Mouse (Mus musculus): ENCODE results near the gene Diaph3. TPM values are rescaled to one million over a fixed set of nuclear protein-coding genes. Genes with fewer than 3 reads are reported as not detected.

Gene Diaph3
- polyA plus RNA-seq, 1 experiment from 2014 or later, result 13.1 TPM

GRCm38 (mm10) chr14:86898898-86899297 lies 242.1 kb downstream of the Diaph3 start:
- no peaks in the 10 kb centered on the region for H3K27me3 ChIP-seq
- H3K4me2 ChIP-seq, result no peak overlapping the region
- no peak overlapping the region for H3K4me3 ChIP-seq (replicated peaks)
- no peaks in the 10 kb centered on the region for H3K9me3 ChIP-seq (replicated peaks)
- H3K27ac ChIP-seq, result no peak overlapping the region
- ATAC-seq (replicated peaks; ENCODE audit: low FRiP score), result no peak
- no peaks in the 10 kb centered on the region for H3K4me1 ChIP-seq
- H3K36me3 ChIP-seq, result peaks cover 7% of the 10 kb centered on the region; the same call in 1 of the 2 replicates
- no peak overlapping the region for H3K9ac ChIP-seq

- Histone ChIP-seq H3K27me3 (no peaks in the 10 kb centered on the region), H3K9ac (no peak overlapping the region), H3K9me3 (replicated peaks) (no peaks in the 10 kb centered on the region), H3K36me3 (peaks cover 4% of the 10 kb centered on the region; the same call in 1 of the 2 replicates), H3K4me2 (no peak overlapping the region), H3K27ac (no peak overlapping the region), H3K4me3 (replicated peaks) (no peak overlapping the region), H3K4me1 (no peaks in the 10 kb centered on the region)
- WGBS, result 81% methylated on average over 3 of the region's 3 CpGs
- no peak for ATAC-seq (replicated peaks; ENCODE audit: low FRiP score)
Observed at GRCm38 (mm10) chr14:86889070-86889804, 251.8 kb downstream of the Diaph3 start.

- WGBS, result 64% methylated on average over 5 of the region's 5 CpGs
- Histone ChIP-seq H3K4me1 (no peaks in the 10 kb centered on the region), H3K4me3 (replicated peaks) (no peak overlapping the region), H3K27ac (no peak overlapping the region), H3K9me3 (replicated peaks) (no peaks in the 10 kb centered on the region), H3K9ac (no peak overlapping the region), H3K36me3 (no peaks in the 10 kb centered on the region), H3K4me2 (no peak overlapping the region), H3K27me3 (no peaks in the 10 kb centered on the region)
- ATAC-seq (replicated peaks; ENCODE audit: low FRiP score), result no peak
Observed at GRCm38 (mm10) chr14:86885417-86886098, 255.5 kb downstream of the Diaph3 start.

- 92% methylated on average over 5 of the region's 5 CpGs for WGBS
Observed at GRCm38 (mm10) chr14:86869536-86869935, 271.5 kb downstream of the Diaph3 start.

GRCm38 (mm10) chr14:86867143-86867542 lies 273.9 kb downstream of the Diaph3 start:
- H3K27me3 ChIP-seq, result no peaks in the 10 kb centered on the region
- 86% methylated on average over 3 of the region's 3 CpGs for WGBS
- H3K4me3 ChIP-seq (replicated peaks), result no peak overlapping the region
- H3K4me2 ChIP-seq, result no peak overlapping the region
- H3K9me3 ChIP-seq (replicated peaks), result no peaks in the 10 kb centered on the region
- H3K36me3 ChIP-seq, result no peaks in the 10 kb centered on the region
- no peaks in the 10 kb centered on the region for H3K4me1 ChIP-seq
- no peak overlapping the region for H3K27ac ChIP-seq
- H3K9ac ChIP-seq, result no peak overlapping the region
- no peak for ATAC-seq (replicated peaks; ENCODE audit: low FRiP score)

More at GRCm38 (mm10) chr14:86869536-86869935, 271.5 kb downstream of the Diaph3 start:
- Histone ChIP-seq H3K36me3 (no peaks in the 10 kb centered on the region), H3K4me3 (replicated peaks) (no peak overlapping the region), H3K4me1 (no peaks in the 10 kb centered on the region), H3K9me3 (replicated peaks) (no peaks in the 10 kb centered on the region), H3K9ac (no peak overlapping the region), H3K4me2 (no peak overlapping the region), H3K27me3 (no peaks in the 10 kb centered on the region), H3K27ac (no peak overlapping the region)
- ATAC-seq (replicated peaks; ENCODE audit: low FRiP score), result 0 out of 2 replicates have a peak, but pooled peaks have one; percentile 12

- H3K27me3 ChIP-seq, result no peaks in the 10 kb centered on the region
- H3K9me3 ChIP-seq (replicated peaks), result no peaks in the 10 kb centered on the region
- H3K4me1 ChIP-seq, result no peaks in the 10 kb centered on the region
- H3K9ac ChIP-seq, result no peak overlapping the region
- H3K36me3 ChIP-seq, result no peaks in the 10 kb centered on the region
- no peak for ATAC-seq (replicated peaks; ENCODE audit: low FRiP score)
- no peak overlapping the region for H3K27ac ChIP-seq
- no peak overlapping the region for H3K4me3 ChIP-seq (replicated peaks)
- WGBS, result 80% methylated on average over 3 of the region's 3 CpGs
- no peak overlapping the region for H3K4me2 ChIP-seq
Observed at GRCm38 (mm10) chr14:86864053-86864452, 277.0 kb downstream of the Diaph3 start.

GRCm38 (mm10) chr14:86861277-86861946 lies 279.6 kb downstream of the Diaph3 start:
- no peak overlapping the region for H3K9ac ChIP-seq
- no peaks in the 10 kb centered on the region for H3K4me1 ChIP-seq
- WGBS, result 79% methylated on average over 11 of the region's 11 CpGs
- H3K27me3 ChIP-seq, result no peaks in the 10 kb centered on the region
- no peak for ATAC-seq (replicated peaks; ENCODE audit: low FRiP score)
- H3K4me2 ChIP-seq, result no peak overlapping the region
- no peak overlapping the region for H3K27ac ChIP-seq
- H3K36me3 ChIP-seq, result no peaks in the 10 kb centered on the region
- H3K4me3 ChIP-seq (replicated peaks), result no peak overlapping the region
- H3K9me3 ChIP-seq (replicated peaks), result no peaks in the 10 kb centered on the region

GRCm38 (mm10) chr14:86847154-86847810 lies 293.8 kb downstream of the Diaph3 start:
- no peak overlapping the region for H3K9ac ChIP-seq
- WGBS, result 80% methylated on average over 4 of the region's 4 CpGs

GRCm38 (mm10) chr14:86844075-86844474 lies 297.0 kb downstream of the Diaph3 start:
- 87% methylated on average over 3 of the region's 3 CpGs for WGBS
- H3K27me3 ChIP-seq, result no peaks in the 10 kb centered on the region

More at GRCm38 (mm10) chr14:86847154-86847810, 293.8 kb downstream of the Diaph3 start:
- Histone ChIP-seq H3K9me3 (replicated peaks) (no peaks in the 10 kb centered on the region), H3K4me3 (replicated peaks) (no peak overlapping the region), H3K4me1 (no peaks in the 10 kb centered on the region), H3K4me2 (no peak overlapping the region), H3K27ac (no peak overlapping the region), H3K36me3 (no peaks in the 10 kb centered on the region), H3K27me3 (no peaks in the 10 kb centered on the region)
- ATAC-seq (replicated peaks; ENCODE audit: low FRiP score), result no peak

GRCm38 (mm10) chr14:86837642-86838041 lies 303.4 kb downstream of the Diaph3 start:
- no peak overlapping the region for H3K4me2 ChIP-seq
- no peak for ATAC-seq (replicated peaks; ENCODE audit: low FRiP score)
- no peak overlapping the region for H3K27ac ChIP-seq
- H3K27me3 ChIP-seq, result no peaks in the 10 kb centered on the region
- H3K4me1 ChIP-seq, result no peaks in the 10 kb centered on the region
- H3K9ac ChIP-seq, result no peak overlapping the region
- WGBS, result 65% methylated on average over 2 of the region's 2 CpGs
- no peaks in the 10 kb centered on the region for H3K9me3 ChIP-seq (replicated peaks)
- H3K4me3 ChIP-seq (replicated peaks), result no peak overlapping the region
- H3K36me3 ChIP-seq, result no peaks in the 10 kb centered on the region

More at GRCm38 (mm10) chr14:86844075-86844474, 297.0 kb downstream of the Diaph3 start:
- Histone ChIP-seq H3K4me1 (no peaks in the 10 kb centered on the region), H3K4me2 (no peak overlapping the region), H3K9ac (no peak overlapping the region), H3K9me3 (replicated peaks) (no peaks in the 10 kb centered on the region), H3K36me3 (no peaks in the 10 kb centered on the region), H3K27ac (no peak overlapping the region), H3K4me3 (replicated peaks) (no peak overlapping the region)
- no peak for ATAC-seq (replicated peaks; ENCODE audit: low FRiP score)

- Histone ChIP-seq H3K4me3 (replicated peaks) (no peak overlapping the region), H3K27me3 (no peaks in the 10 kb centered on the region), H3K4me1 (no peaks in the 10 kb centered on the region), H3K36me3 (no peaks in the 10 kb centered on the region), H3K9ac (no peak overlapping the region), H3K27ac (no peak overlapping the region), H3K9me3 (replicated peaks) (no peaks in the 10 kb centered on the region), H3K4me2 (no peak overlapping the region)
- ATAC-seq (replicated peaks; ENCODE audit: low FRiP score), result no peak
- 84% methylated on average over 2 of the region's 2 CpGs for WGBS
Observed at GRCm38 (mm10) chr14:86834851-86835250, 306.2 kb downstream of the Diaph3 start.

GRCm38 (mm10) chr14:86834269-86834668 lies 306.8 kb downstream of the Diaph3 start:
- WGBS, result 88% methylated on average over 6 of the region's 6 CpGs
- no peak for ATAC-seq (replicated peaks; ENCODE audit: low FRiP score)

More at GRCm38 (mm10) chr14:86834269-86834668, 306.8 kb downstream of the Diaph3 start:
- H3K27ac ChIP-seq, result no peak overlapping the region
- no peak overlapping the region for H3K4me2 ChIP-seq
- no peaks in the 10 kb centered on the region for H3K9me3 ChIP-seq (replicated peaks)
- no peaks in the 10 kb centered on the region for H3K27me3 ChIP-seq
- H3K4me3 ChIP-seq (replicated peaks), result no peak overlapping the region
- no peak overlapping the region for H3K9ac ChIP-seq
- no peaks in the 10 kb centered on the region for H3K36me3 ChIP-seq
- H3K4me1 ChIP-seq, result no peaks in the 10 kb centered on the region

Measured in kidney, embryonic 15.5 days (tissue).